Mouse (Mus musculus) lung, adult 18-20 months (tissue): ENCODE data around the gene Trim14.
A peak's percentile ranks its signal among the peaks of the same experiment; 100 is the strongest.

Source experiments
- DNase-seq, 2 experiments: peaks; one replicate each; pipeline ENCODE4 v3.0.0; 2022; ENCODE audit warnings: mixed read lengths in 2 of 2

Trim14 gene

GRCm38 (mm10) chr4:46526226-46526625 lies 9.7 kb downstream of the Trim14 start:
- no peak for DNase-seq

- DNase-seq: peak in 1 of 2 experiments; percentile 31
These were observed 12.6 kb downstream of the Trim14 start for GRCm38 (mm10) chr4:46523324-46523723.

GRCm38 (mm10) chr4:46521457-46521856 lies 14.5 kb downstream of the Trim14 start:
- peak in 1 of 2 experiments; percentile 54 for DNase-seq

- DNase-seq: no peak
These were observed 15.4 kb downstream of the Trim14 start for GRCm38 (mm10) chr4:46520491-46520890.

GRCm38 (mm10) chr4:46507736-46508460 lies 28.0 kb downstream of the Trim14 start:
- peak; percentile 87 to 90 for DNase-seq

- DNase-seq: peak; percentile 94 to 97
These were observed 28.9 kb downstream of the Trim14 start for GRCm38 (mm10) chr4:46506801-46507610.

GRCm38 (mm10) chr4:46505361-46506057 lies 30.4 kb downstream of the Trim14 start:
- no peak for DNase-seq

GRCm38 (mm10) chr4:46503881-46504280 lies 32.1 kb downstream of the Trim14 start:
- DNase-seq: no peak

- no peak for DNase-seq
These were observed 33.1 kb downstream of the Trim14 start for GRCm38 (mm10) chr4:46502606-46503502.

GRCm38 (mm10) chr4:46498976-46499375 lies 37.0 kb downstream of the Trim14 start:
- DNase-seq: peak in 1 of 2 experiments; percentile 35

GRCm38 (mm10) chr4:46498511-46498910 lies 37.4 kb downstream of the Trim14 start:
- no peak for DNase-seq

- peak; percentile 73 to 82 for DNase-seq
These were observed 38.6 kb downstream of the Trim14 start for GRCm38 (mm10) chr4:46497286-46497892.

GRCm38 (mm10) chr4:46495543-46495942 lies 40.4 kb downstream of the Trim14 start:
- DNase-seq: no peak

- no peak for DNase-seq
These were observed 42.9 kb downstream of the Trim14 start for GRCm38 (mm10) chr4:46493071-46493470.

- peak; percentile 96 to 97 for DNase-seq
These were observed 46.7 kb downstream of the Trim14 start, which contains the start of gene Nans for GRCm38 (mm10) chr4:46489028-46489925. TSS of gene Nans (plus strand) at chr4:46489248.

- peak; percentile 87 to 91 for DNase-seq
These were observed 48.6 kb downstream of the Trim14 start for GRCm38 (mm10) chr4:46487348-46487747.

- peak; percentile 86 to 89 for DNase-seq
These were observed 50.1 kb downstream of the Trim14 start for GRCm38 (mm10) chr4:46485696-46486417.

- DNase-seq: no peak
These were observed 56.9 kb downstream of the Trim14 start for GRCm38 (mm10) chr4:46479081-46479480.

GRCm38 (mm10) chr4:46475101-46475500 lies 60.8 kb downstream of the Trim14 start:
- DNase-seq: no peak

GRCm38 (mm10) chr4:46465740-46466139 lies 70.2 kb downstream of the Trim14 start:
- DNase-seq: no peak
